Comparison of ENCODE assay signal across 17 mouse cellular contexts in genomic region chr14:20172924-20173323, GRCm38 (mm10). TPM values are rescaled to one million over a fixed set of nuclear protein-coding genes. Genes with fewer than 3 reads are reported as not detected.
DNase-seq lines count a peak whose midpoint lies in the region; ATAC-seq and TF ChIP-seq lines count a peak whose summit lies in the region.
"Had no signal": no experiment of that assay in that cellular context is flagged by ENCODE, and none has a peak within 500 bp of the region (broad histone marks: within the 10 kb centered on the region; RNA-seq: fewer than 3 reads in every experiment).

No protein-coding gene starts in this region.

- no peak for ATAC-seq in hindbrain, embryonic 12.5 days (ENCODE audit: low FRiP score)
- ATAC-seq in common myeloid progenitor, adult 5-6 weeks (replicated peaks; ENCODE audit: low read depth, poor library complexity, severe bottlenecking), result peak; percentile 48
- peak; percentile 24; the same call in 1 of the 2 replicates for ATAC-seq in megakaryocyte progenitor cell, adult 5-6 weeks (replicated peaks; ENCODE audit: poor library complexity)
- no peak for ATAC-seq in forebrain, embryonic 16.5 days
- ATAC-seq: intestine, postnatal 0 days; midbrain, embryonic 13.5 days had no signal

- peaks cover 23% of the 10 kb centered on the region for H3K4me1 ChIP-seq in hindbrain, embryonic 10.5 days (replicated peaks)
- H3K4me1 ChIP-seq in hindbrain, embryonic 12.5 days, result peaks cover 8% of the 10 kb centered on the region; the same call in 1 of the 2 replicates
- H3K4me1 ChIP-seq in spleen, adult 2 months (ENCODE audit: control insufficient read depth, insufficient read depth, insufficient read length), result peaks cover 32% of the 10 kb centered on the region; the same call in 1 of the 2 replicates
- no peaks in the 10 kb centered on the region; the same call in 1 of the 2 replicates for H3K4me1 ChIP-seq in forebrain, embryonic 16.5 days (replicated peaks; ENCODE audit: control insufficient read depth, insufficient read depth, low read length)
- H3K4me1 ChIP-seq: midbrain, embryonic 13.5 days had no signal

- H3K4me2 ChIP-seq in hindbrain, embryonic 12.5 days (replicated peaks), result no peak overlapping the region
- H3K4me2 ChIP-seq in forebrain, embryonic 16.5 days (ENCODE audit: low read length), result no peak overlapping the region
- H3K4me2 ChIP-seq: hindbrain, embryonic 13.5 days; midbrain, embryonic 13.5 days had no signal

- peaks cover 15% of the 10 kb centered on the region; the same call in 1 of the 2 replicates for H3K36me3 ChIP-seq in hindbrain, embryonic 10.5 days
- H3K36me3 ChIP-seq in hindbrain, embryonic 12.5 days, result no peaks in the 10 kb centered on the region
- no peaks in the 10 kb centered on the region for H3K36me3 ChIP-seq in spleen, adult 2 months (ENCODE audit: control insufficient read depth, insufficient read depth, low read length)
- H3K36me3 ChIP-seq in forebrain, embryonic 16.5 days (ENCODE audit: control insufficient read depth, insufficient read depth), result no peaks in the 10 kb centered on the region
- H3K36me3 ChIP-seq: hindbrain, embryonic 13.5 days; midbrain, embryonic 13.5 days had no signal

- TF ChIP-seq POLR2A in spleen, adult 2 months (IDR thresholded peaks at IDR 0.05; ENCODE audit: low read depth, low read length), result no peak

- whole genome bisulfite sequencing in hindbrain, embryonic 10.5 days, result 82% methylated on average over 4 of the region's 4 CpGs
- WGBS in hindbrain, embryonic 12.5 days, result 80% methylated on average over 4 of the region's 4 CpGs
- 42% methylated on average over 4 of the region's 4 CpGs for WGBS in spleen, adult 2 months
- 91% methylated on average over 4 of the region's 4 CpGs for WGBS in forebrain, embryonic 16.5 days

- no peak overlapping the region for H3K9ac ChIP-seq in hindbrain, embryonic 12.5 days
- no peak overlapping the region for H3K9ac ChIP-seq in forebrain, embryonic 16.5 days (replicated peaks; ENCODE audit: low read depth, low read length)
- H3K9ac ChIP-seq: hindbrain, embryonic 13.5 days; midbrain, embryonic 13.5 days had no signal

- DNase-seq in hindbrain, embryonic 10.5 days (ENCODE audit: low spot score), result no peak
- DNase-seq in spleen, adult 2 months (ENCODE audit: low read depth in 1 of 2, low spot score in 2 of 2), result no peak
- no peak for DNase-seq in spleen, adult 18-20 months
- no peak for DNase-seq in thymus, postnatal 4 days
- DNase-seq: adrenal gland, adult 8-10 months; cerebellum, postnatal 14 days; heart, adult 11 months; thymus, adult 18-20 months had no signal

- TF ChIP-seq CTCF in spleen, adult 2 months (IDR thresholded peaks at IDR 0.05; ENCODE audit: extremely low read depth, insufficient read depth, insufficient read length, insufficient replicate concordance), result no peak

- H3K27ac ChIP-seq in hindbrain, embryonic 10.5 days, result peak overlapping the region; percentile 24; the same call in 1 of the 2 replicates
- no peak overlapping the region for H3K27ac ChIP-seq in hindbrain, embryonic 12.5 days
- peak overlapping the region; percentile 69 for H3K27ac ChIP-seq in spleen, adult 2 months (ENCODE audit: insufficient read depth, low read length)
- H3K27ac ChIP-seq in forebrain, embryonic 16.5 days (ENCODE audit: low read length), result no peak overlapping the region
- H3K27ac ChIP-seq: forebrain, embryonic 10.5 days; hindbrain, embryonic 13.5 days; left cerebral cortex, adult 2 months; midbrain, embryonic 13.5 days had no signal

- H3K4me3 ChIP-seq in hindbrain, embryonic 10.5 days, result no peak overlapping the region
- no peak overlapping the region for H3K4me3 ChIP-seq in hindbrain, embryonic 12.5 days
- H3K4me3 ChIP-seq in spleen, adult 2 months (ENCODE audit: extremely low read depth, insufficient read depth, insufficient read length), result no peak overlapping the region
- H3K4me3 ChIP-seq in forebrain, embryonic 16.5 days (replicated peaks; ENCODE audit: low read length), result no peak overlapping the region
- H3K4me3 ChIP-seq: forebrain, embryonic 10.5 days; hindbrain, embryonic 13.5 days; left cerebral cortex, adult 2 months; midbrain, embryonic 13.5 days had no signal

- no peaks in the 10 kb centered on the region for H3K9me3 ChIP-seq in hindbrain, embryonic 10.5 days
- no peaks in the 10 kb centered on the region for H3K9me3 ChIP-seq in hindbrain, embryonic 12.5 days (replicated peaks)
- H3K9me3 ChIP-seq in forebrain, embryonic 16.5 days (ENCODE audit: control insufficient read depth, low read length), result no peaks in the 10 kb centered on the region
- H3K9me3 ChIP-seq: forebrain, embryonic 10.5 days; hindbrain, embryonic 13.5 days; midbrain, embryonic 13.5 days had no signal

- H3K27me3 ChIP-seq in hindbrain, embryonic 10.5 days (ENCODE audit: insufficient read depth, poor library complexity, severe bottlenecking), result no peaks in the 10 kb centered on the region
- no peaks in the 10 kb centered on the region for H3K27me3 ChIP-seq in hindbrain, embryonic 12.5 days
- no peaks in the 10 kb centered on the region for H3K27me3 ChIP-seq in spleen, adult 2 months (ENCODE audit: control insufficient read depth, insufficient read depth, low read length)
- no peaks in the 10 kb centered on the region for H3K27me3 ChIP-seq in forebrain, embryonic 16.5 days (replicated peaks; ENCODE audit: control insufficient read depth, insufficient read depth, low read length)
- H3K27me3 ChIP-seq: hindbrain, embryonic 13.5 days; midbrain, embryonic 13.5 days had no signal

RNA-seq across cellular contexts. Expression of gene Kcnk5, which starts 8.7 kb away (rescaled TPM):
- polyA plus RNA-seq in hindbrain, embryonic 10.5 days (2016; fragmentation: Nextera tagmentation; extraction: Ambion mirVana), result 12.4 and 13.5 TPM in 2 replicates
- 5.8 and 6.9 TPM in 2 replicates for polyA plus RNA-seq in hindbrain, embryonic 12.5 days (2016; fragmentation: Nextera tagmentation; extraction: Ambion mirVana)
- 7.4 and 7.8 TPM in 2 replicates for polyA plus RNA-seq in spleen, adult 2 months (2012; rRNA removed)
- total RNA-seq in common myeloid progenitor, adult 5-6 weeks (2017), result 11.4 and 13.9 TPM in 2 replicates
- 0.37 and 1.7 TPM in 2 replicates for total RNA-seq in megakaryocyte progenitor cell, adult 5-6 weeks (2015)
- 1.2 and 7.0 TPM in 2 replicates for total RNA-seq in megakaryocyte progenitor cell, adult 5-6 weeks (2017)
- 2.5 TPM in 2 replicates for polyA plus RNA-seq in forebrain, embryonic 16.5 days (2015; fragmentation: Nextera tagmentation; extraction: Ambion mirVana)

RNA-seq across cellular contexts. Expression of gene Saysd1, which starts 34.6 kb away (rescaled TPM):
- 12.2 and 13.1 TPM in 2 replicates for polyA plus RNA-seq in hindbrain, embryonic 10.5 days (2016; fragmentation: Nextera tagmentation; extraction: Ambion mirVana)
- polyA plus RNA-seq in hindbrain, embryonic 12.5 days (2016; fragmentation: Nextera tagmentation; extraction: Ambion mirVana), result 10.6 and 10.8 TPM in 2 replicates
- polyA plus RNA-seq in spleen, adult 2 months (2012; rRNA removed), result 6.1 and 6.8 TPM in 2 replicates
- total RNA-seq in common myeloid progenitor, adult 5-6 weeks (2017), result 2.1 and 2.2 TPM in 2 replicates
- 3.4 and 3.9 TPM in 2 replicates for total RNA-seq in megakaryocyte progenitor cell, adult 5-6 weeks (2015)
- total RNA-seq in megakaryocyte progenitor cell, adult 5-6 weeks (2017), result 0.62 and 1.4 TPM in 2 replicates
- polyA plus RNA-seq in forebrain, embryonic 16.5 days (2015; fragmentation: Nextera tagmentation; extraction: Ambion mirVana), result 14.3 and 15.3 TPM in 2 replicates

Comparison
In these comparisons a context has a peak if more than half of its experiments do, and no peak if none do; other contexts are left out.
1. H3K27ac ChIP-seq: peak in hindbrain, embryonic 10.5 days (single experiment) and spleen, adult 2 months (single experiment); none in hindbrain, embryonic 12.5 days (single experiment) and forebrain, embryonic 16.5 days (single experiment).
2. ATAC-seq: peak in common myeloid progenitor, adult 5-6 weeks (single experiment) and megakaryocyte progenitor cell, adult 5-6 weeks (single experiment); none in hindbrain, embryonic 12.5 days (single experiment) and forebrain, embryonic 16.5 days (single experiment).